14 mouse cellular contexts compared by ENCODE assay signal in genomic region chr16:91255419-91256164, GRCm38 (mm10). TPM values are rescaled to one million over a fixed set of nuclear protein-coding genes. Genes with fewer than 3 reads are reported as not detected.
DNase-seq lines count a peak whose midpoint lies in the region; ATAC-seq and TF ChIP-seq lines count a peak whose summit lies in the region.
"Not testable (repeated sequence)": the region's sequence is repeated elsewhere in the genome, so short reads cannot be mapped to it uniquely, and the experiment has no call there.
"Had no signal": no experiment of that assay in that cellular context is flagged by ENCODE, and none has a peak within 500 bp of the region (broad histone marks: within the 10 kb centered on the region; RNA-seq: fewer than 3 reads in every experiment).

No protein-coding gene starts in this region.

- peaks cover 11% of the 10 kb centered on the region for H3K4me1 ChIP-seq in ES-Bruce4 (ENCODE audit: control insufficient read depth, insufficient read depth, low read length)
- not testable (repeated sequence) for H3K4me1 ChIP-seq in embryonic facial prominence, embryonic 14.5 days (ENCODE audit: control insufficient read depth, insufficient read depth, low read length); heart, embryonic 11.5 days (ENCODE audit: control insufficient read depth, insufficient read depth, low read length); intestine, embryonic 15.5 days (replicated peaks); liver, embryonic 11.5 days (replicated peaks; ENCODE audit: control insufficient read depth, insufficient read depth, low read length)
- peaks cover 15% of the 10 kb centered on the region; the same call in 1 of the 2 replicates for H3K4me1 ChIP-seq in small intestine, adult 2 months (ENCODE audit: control insufficient read depth, insufficient read depth, insufficient read length, low read length)

- ATAC-seq in embryonic facial prominence, embryonic 14.5 days (ENCODE audit: low read depth), result 0 out of 2 replicates have a peak, but pooled peaks have one; percentile 30
- ATAC-seq in heart, embryonic 11.5 days (replicated peaks; ENCODE audit: insufficient number of reproducible peaks, low FRiP score, low TSS enrichment); liver, embryonic 11.5 days (replicated peaks; ENCODE audit: low FRiP score): not testable (repeated sequence)
- ATAC-seq in intestine, embryonic 15.5 days, result peak; percentile 88

- not testable (repeated sequence) for H3K36me3 ChIP-seq in ES-Bruce4 (ENCODE audit: control insufficient read depth, insufficient read depth, low read length, poor library complexity, severe bottlenecking); embryonic facial prominence, embryonic 14.5 days (ENCODE audit: control insufficient read depth, insufficient read depth, low read length); heart, embryonic 11.5 days (ENCODE audit: control insufficient read depth, insufficient read depth, low read length); intestine, embryonic 15.5 days; liver, embryonic 11.5 days (ENCODE audit: control insufficient read depth, insufficient read depth, low read length); small intestine, adult 2 months (ENCODE audit: control insufficient read depth, insufficient read depth, low read length)

- TF ChIP-seq EP300 in ES-Bruce4 (IDR thresholded peaks at IDR 0.05; ENCODE audit: insufficient read depth, low read depth, low read length), result peak; percentile 46; the same call in 1 of the 2 replicates

- not testable (repeated sequence) for H3K9me3 ChIP-seq in ES-Bruce4 (replicated peaks; ENCODE audit: control insufficient read depth, insufficient read depth, low read length, poor library complexity, severe bottlenecking); embryonic facial prominence, embryonic 14.5 days (ENCODE audit: control insufficient read depth, low read length); heart, embryonic 11.5 days (replicated peaks; ENCODE audit: control insufficient read depth, low read length); intestine, embryonic 15.5 days; liver, embryonic 11.5 days (ENCODE audit: control insufficient read depth, low read length)

- H3K27me3 ChIP-seq in ES-Bruce4 (ENCODE audit: control insufficient read depth, insufficient read depth, low read length, poor library complexity, severe bottlenecking); small intestine, adult 2 months (ENCODE audit: control insufficient read depth, insufficient read depth, low read length): not testable (repeated sequence)
- H3K27me3 ChIP-seq in embryonic facial prominence, embryonic 14.5 days (replicated peaks; ENCODE audit: control insufficient read depth, insufficient read depth, low read length), result peaks cover 42% of the 10 kb centered on the region
- peaks cover 36% of the 10 kb centered on the region for H3K27me3 ChIP-seq in heart, embryonic 11.5 days (ENCODE audit: control insufficient read depth, insufficient read depth, low read length)
- H3K27me3 ChIP-seq in intestine, embryonic 15.5 days (replicated peaks), result peaks cover 30% of the 10 kb centered on the region
- peaks cover 32% of the 10 kb centered on the region for H3K27me3 ChIP-seq in liver, embryonic 11.5 days (replicated peaks; ENCODE audit: control insufficient read depth, insufficient read depth, low read length)

- H3K4me2 ChIP-seq in embryonic facial prominence, embryonic 14.5 days (ENCODE audit: low read depth, low read length), result not testable (repeated sequence)
- H3K4me2 ChIP-seq in heart, embryonic 11.5 days, result peak overlapping the region; percentile 34
- H3K4me2 ChIP-seq in intestine, embryonic 15.5 days (replicated peaks), result peak overlapping the region; percentile 44
- peak overlapping the region; percentile 37 for H3K4me2 ChIP-seq in liver, embryonic 11.5 days

- DNase-seq in embryonic facial prominence, embryonic 14.5 days (ENCODE audit: low spot score); liver, embryonic 11.5 days (ENCODE audit: low spot score): not testable (repeated sequence)
- DNase-seq in kidney, adult 9 months, result peak; percentile 32
- DNase-seq in lung, postnatal 36 days, result peak; percentile 4

- not testable (repeated sequence) for TF ChIP-seq POLR2A in ES-Bruce4 (IDR thresholded peaks at IDR 0.05; ENCODE audit: insufficient read depth, low read length); small intestine, adult 2 months (IDR thresholded peaks at IDR 0.05; ENCODE audit: low read depth, low read length)

- H3K9ac ChIP-seq in ES-Bruce4 (ENCODE audit: low read depth, poor library complexity, severe bottlenecking), result peak overlapping the region; percentile 22
- not testable (repeated sequence) for H3K9ac ChIP-seq in embryonic facial prominence, embryonic 14.5 days (ENCODE audit: low read depth, low read length); heart, embryonic 11.5 days (ENCODE audit: low read depth, low read length); intestine, embryonic 15.5 days; liver, embryonic 11.5 days (ENCODE audit: low read depth, low read length)

- TF ChIP-seq CTCF in ES-Bruce4 (IDR thresholded peaks at IDR 0.05; ENCODE audit: low read depth, low read length); small intestine, adult 2 months (IDR thresholded peaks at IDR 0.05; ENCODE audit: extremely low read depth, insufficient read length, insufficient replicate concordance, low read depth, low read length): not testable (repeated sequence)

- H3K27ac ChIP-seq in ES-Bruce4 (ENCODE audit: insufficient read depth, low read length), result peak overlapping the region; percentile 98
- not testable (repeated sequence) for H3K27ac ChIP-seq in embryonic facial prominence, embryonic 14.5 days (replicated peaks; ENCODE audit: low read depth, low read length); heart, embryonic 11.5 days (ENCODE audit: low read depth, low read length); intestine, embryonic 15.5 days; liver, embryonic 11.5 days (ENCODE audit: low read depth, low read length)
- peak overlapping the region; percentile 32 for H3K27ac ChIP-seq in small intestine, adult 2 months (ENCODE audit: insufficient read depth, low read depth, low read length)

- WGBS in embryonic facial prominence, embryonic 14.5 days, result 12% methylated on average over 20 of the region's 28 CpGs
- 14% methylated on average over 21 of the region's 28 CpGs for WGBS in heart, embryonic 11.5 days (ENCODE audit: insufficient replicate concordance)
- WGBS in intestine, embryonic 15.5 days, result 20% methylated on average over 23 of the region's 28 CpGs
- 11% methylated on average over 21 of the region's 28 CpGs for WGBS in liver, embryonic 11.5 days
- 4% methylated on average over 19 of the region's 28 CpGs for WGBS in small intestine, adult 2 months

- peak overlapping the region; percentile 73 for H3K4me3 ChIP-seq in ES-Bruce4 (ENCODE audit: low read depth, low read length)
- not testable (repeated sequence) for H3K4me3 ChIP-seq in embryonic facial prominence, embryonic 14.5 days (ENCODE audit: low read depth, low read length); heart, embryonic 11.5 days (ENCODE audit: low read depth, low read length); intestine, embryonic 15.5 days (replicated peaks)
- H3K4me3 ChIP-seq in liver, embryonic 11.5 days (ENCODE audit: low read depth, low read length), result 0 out of 2 replicates have a peak overlapping the region, but pooled peaks have one; percentile 14
- H3K4me3 ChIP-seq in small intestine, adult 2 months (ENCODE audit: low read depth, low read length), result peak overlapping the region; percentile 22

RNA-seq across cellular contexts. Expression of gene Olig1, which starts 14.0 kb away (rescaled TPM):
- polyA plus RNA-seq in ES-Bruce4 (2011; ENCODE audit: insufficient read depth, insufficient read length, low read depth, missing spikeins), result 43.8 and 44.3 TPM in 2 replicates
- polyA plus RNA-seq in embryonic facial prominence, embryonic 14.5 days (2014; fragmentation: Nextera tagmentation; extraction: Ambion mirVana), result 4.1 and 4.2 TPM in 2 replicates
- not detected in 2 replicates for polyA plus RNA-seq in heart, embryonic 11.5 days (2014; fragmentation: Nextera tagmentation; extraction: Ambion mirVana)
- polyA plus RNA-seq in intestine, embryonic 15.5 days (2015; fragmentation: Nextera tagmentation; extraction: Ambion mirVana), result 0.13 TPM in 1 of 2 replicates, not detected in the other
- polyA plus RNA-seq in liver, embryonic 11.5 days (2014; fragmentation: Nextera tagmentation; extraction: Ambion mirVana), result not detected in 2 replicates
- 0.09 TPM in 1 of 2 replicates, not detected in the other for polyA plus RNA-seq in small intestine, adult 2 months (2012; rRNA removed)
- polyA plus RNA-seq: erythroblast, embryonic 14.5 days; spleen, adult 2 months had no signal

RNA-seq across cellular contexts. Expression of gene Olig2, which starts 30.3 kb away (rescaled TPM):
- polyA plus RNA-seq in ES-Bruce4 (2011; ENCODE audit: insufficient read depth, insufficient read length, low read depth, missing spikeins), result 25.8 and 26.2 TPM in 2 replicates
- 1.1 and 1.3 TPM in 2 replicates for polyA plus RNA-seq in embryonic facial prominence, embryonic 14.5 days (2014; fragmentation: Nextera tagmentation; extraction: Ambion mirVana)
- polyA plus RNA-seq in heart, embryonic 11.5 days (2014; fragmentation: Nextera tagmentation; extraction: Ambion mirVana), result 0.06 TPM in 1 of 2 replicates, not detected in the other
- not detected in 2 replicates for polyA plus RNA-seq in intestine, embryonic 15.5 days (2015; fragmentation: Nextera tagmentation; extraction: Ambion mirVana)
- polyA plus RNA-seq in liver, embryonic 11.5 days (2014; fragmentation: Nextera tagmentation; extraction: Ambion mirVana), result not detected in 2 replicates
- not detected in 2 replicates for polyA plus RNA-seq in small intestine, adult 2 months (2012; rRNA removed)
- polyA plus RNA-seq: erythroblast, embryonic 14.5 days; heart, embryonic 15.5 days; intestine, embryonic 14.5 days; limb, embryonic 12.5 days; liver, embryonic 15.5 days had no signal

Comparison
In these comparisons a context has a peak if more than half of its experiments do, and no peak if none do; other contexts are left out.
1. RNA of gene Olig2, which starts 30.3 kb away (polyA plus RNA-seq): 25.8 to 26.2 TPM in ES-Bruce4; 1.1 to 1.3 TPM in embryonic facial prominence, embryonic 14.5 days, 0.06 TPM in heart, embryonic 11.5 days, not detected in liver, embryonic 11.5 days, not detected in intestine, embryonic 15.5 days and not detected in small intestine, adult 2 months; every median in the first group is over 10 times any median in the second.